Mouse (Mus musculus): ENCODE measurements around the gene Mtor. TPM values are rescaled to one million over a fixed set of nuclear protein-coding genes. Genes with fewer than 3 reads are reported as not detected.

The Mtor gene
- polyA plus RNA-seq, 2 experiments, result 18.0 to 18.5 TPM

DNA sequence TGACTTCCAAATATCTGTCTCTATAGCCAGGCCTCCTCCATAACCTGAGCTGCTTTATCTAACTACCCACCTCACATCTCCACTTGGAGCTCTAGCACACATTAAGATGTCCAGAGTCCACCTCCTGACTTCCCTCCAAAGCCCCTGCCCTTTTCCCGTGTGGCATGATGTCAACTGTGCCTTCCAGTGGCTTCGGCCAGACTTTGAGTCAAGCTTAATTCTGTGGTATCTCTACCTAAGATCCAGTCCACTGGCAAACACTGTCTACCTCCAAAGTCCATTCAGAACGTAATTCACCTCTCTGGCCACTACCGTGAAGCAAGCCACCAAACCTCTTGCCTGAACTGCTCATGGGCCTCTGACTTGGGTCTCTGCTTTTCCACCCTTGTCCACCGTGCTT lies 6.5 kb upstream of the Mtor start:
- no peaks in the 10 kb centered on the region for H3K27me3 ChIP-seq (ENCODE audit: control insufficient read depth, insufficient read depth, low read length)
- DNase-seq (ENCODE audit: low spot score) (no peak), ATAC-seq (ENCODE audit: low FRiP score, low read depth) (no peak)
- H3K27ac ChIP-seq (replicated peaks; ENCODE audit: low read depth, low read length), result no peak overlapping the region
- 91% methylated on average over 5 of the region's 5 CpGs for WGBS
- H3K9ac ChIP-seq (ENCODE audit: low read depth, low read length, severe bottlenecking), result no peak overlapping the region
- peaks cover 7% of the 10 kb centered on the region; the same call in 1 of the 2 replicates for H3K36me3 ChIP-seq (ENCODE audit: control insufficient read depth, insufficient read depth, low read length)
- no peak for TF ChIP-seq POLR2A (IDR thresholded peaks at IDR 0.05; ENCODE audit: borderline replicate concordance, extremely low read depth, insufficient read depth, insufficient read length)
- H3K4me2 ChIP-seq (replicated peaks; ENCODE audit: low read depth, low read length, severe bottlenecking), result no peak overlapping the region
- no peak overlapping the region for H3K4me3 ChIP-seq (replicated peaks; ENCODE audit: low read length)
- H3K9me3 ChIP-seq (ENCODE audit: control insufficient read depth, low read length), result no peaks in the 10 kb centered on the region
- H3K4me1 ChIP-seq (ENCODE audit: control insufficient read depth, insufficient read depth, low read length), result peaks cover 11% of the 10 kb centered on the region

DNA sequence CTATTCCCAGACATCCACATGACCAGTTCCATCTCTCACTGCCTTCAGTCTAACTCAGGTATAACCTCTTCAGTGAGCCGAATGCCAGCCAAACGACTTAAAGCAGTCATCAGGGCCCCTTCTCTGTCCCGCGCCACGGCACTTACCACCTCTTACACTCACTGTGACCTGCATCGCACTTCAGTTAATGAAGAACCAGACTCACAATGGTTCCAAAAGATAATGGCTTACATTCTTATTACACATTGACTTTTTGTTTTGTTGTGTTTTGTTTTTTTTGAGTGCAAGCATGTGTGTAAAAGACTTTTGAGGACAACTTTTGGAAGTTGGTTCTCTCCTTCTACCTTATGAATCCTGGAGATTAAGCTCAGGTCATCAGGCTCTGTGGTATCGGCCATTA lies 5.8 kb upstream of the Mtor start:
- no peak for TF ChIP-seq POLR2A (IDR thresholded peaks at IDR 0.05; ENCODE audit: borderline replicate concordance, extremely low read depth, insufficient read depth, insufficient read length)
- 89% methylated on average over 7 of the region's 7 CpGs for WGBS
- no peaks in the 10 kb centered on the region for H3K27me3 ChIP-seq (ENCODE audit: control insufficient read depth, insufficient read depth, low read length)
- H3K4me1 ChIP-seq (ENCODE audit: control insufficient read depth, insufficient read depth, low read length), result peaks cover 11% of the 10 kb centered on the region
- no peak overlapping the region for H3K9ac ChIP-seq (ENCODE audit: low read depth, low read length, severe bottlenecking)
- no peaks in the 10 kb centered on the region for H3K9me3 ChIP-seq (ENCODE audit: control insufficient read depth, low read length)
- DNase-seq (ENCODE audit: low spot score), result no peak
- H3K4me3 ChIP-seq (replicated peaks; ENCODE audit: low read length), result no peak overlapping the region
- H3K36me3 ChIP-seq (ENCODE audit: control insufficient read depth, insufficient read depth, low read length), result peaks cover 7% of the 10 kb centered on the region; the same call in 1 of the 2 replicates
- H3K27ac ChIP-seq (replicated peaks; ENCODE audit: low read depth, low read length), result no peak overlapping the region
- ATAC-seq (ENCODE audit: low FRiP score, low read depth), result no peak
- no peak overlapping the region for H3K4me2 ChIP-seq (replicated peaks; ENCODE audit: low read depth, low read length, severe bottlenecking)

DNA sequence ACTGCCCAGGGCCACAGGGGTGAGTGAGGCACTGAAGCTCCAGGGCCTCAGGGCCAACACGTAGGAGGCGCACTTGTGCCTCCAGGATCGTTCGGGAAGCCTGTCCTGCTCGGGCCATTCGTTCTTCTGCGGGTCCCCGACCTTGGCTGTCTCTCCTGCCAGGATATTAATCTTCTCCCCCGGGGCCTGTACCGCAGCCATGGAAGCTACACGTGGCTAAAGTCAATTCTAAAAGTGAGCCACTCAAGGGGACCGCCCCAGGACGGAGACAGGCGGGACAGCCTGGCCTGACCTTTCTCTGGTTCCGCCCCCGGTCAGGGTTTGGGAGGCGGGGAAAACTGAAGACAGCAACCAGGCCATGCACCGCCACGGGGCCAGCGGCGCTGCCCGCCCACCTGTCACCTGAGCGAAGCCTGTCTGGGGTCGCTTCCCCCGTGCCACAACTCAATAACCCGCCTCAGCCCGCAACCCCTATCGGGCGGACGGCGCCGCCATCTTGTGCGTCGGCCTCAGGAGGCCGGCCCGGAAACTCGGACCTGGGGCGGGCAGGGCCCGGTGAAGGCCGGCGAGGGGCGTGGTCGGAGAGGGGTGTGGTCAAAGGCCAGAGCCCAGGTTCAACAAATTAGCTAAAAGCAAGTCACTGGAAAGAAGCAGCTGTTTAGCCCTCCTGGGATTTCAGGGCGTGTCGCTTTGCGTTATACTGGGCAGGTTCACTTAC lies 4.0 kb upstream of the Mtor start, which contains the start of gene Ubiad1:
TSS of gene Ubiad1 (minus strand) at position 522 of the 718 bp plus-strand sequence.
- WGBS, result under 1% methylated on average over 44 of the region's 46 CpGs

DNA sequence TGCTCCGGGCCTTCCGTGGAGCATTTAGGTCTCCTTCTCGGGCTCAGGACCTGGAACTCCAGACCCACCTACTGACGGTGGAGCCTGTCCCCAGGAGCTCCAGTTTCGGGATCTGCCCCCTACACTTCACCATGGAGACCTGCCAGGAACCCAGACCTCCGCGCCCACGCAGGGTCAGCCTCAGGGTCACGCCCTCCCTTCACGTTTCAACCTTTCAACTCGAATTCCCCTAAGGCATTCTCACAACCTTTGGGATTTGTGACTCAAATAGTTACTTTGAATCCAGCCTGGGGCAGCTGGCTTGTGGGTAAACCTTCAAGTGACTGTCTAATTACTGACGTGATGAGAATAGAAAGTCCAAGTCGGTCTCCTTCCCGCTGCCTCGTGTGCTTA lies 438 bp downstream of the Mtor start:
- H3K27me3 ChIP-seq (ENCODE audit: control insufficient read depth, insufficient read depth, low read length), result no peaks in the 10 kb centered on the region
- H3K27ac ChIP-seq (replicated peaks; ENCODE audit: low read depth, low read length), result 0 out of 2 replicates have a peak overlapping the region, but pooled peaks have one; percentile 19
- peaks cover 15% of the 10 kb centered on the region for H3K4me1 ChIP-seq (ENCODE audit: control insufficient read depth, insufficient read depth, low read length)
- H3K4me2 ChIP-seq (replicated peaks; ENCODE audit: low read depth, low read length, severe bottlenecking), result peak overlapping the region; percentile 76
- no peak for DNase-seq (ENCODE audit: low spot score)
- no peaks in the 10 kb centered on the region for H3K9me3 ChIP-seq (ENCODE audit: control insufficient read depth, low read length)
- H3K9ac ChIP-seq (ENCODE audit: low read depth, low read length, severe bottlenecking), result peak overlapping the region; percentile 79
- H3K36me3 ChIP-seq (ENCODE audit: control insufficient read depth, insufficient read depth, low read length), result peaks cover 18% of the 10 kb centered on the region
- no peak for TF ChIP-seq POLR2A (IDR thresholded peaks at IDR 0.05; ENCODE audit: borderline replicate concordance, extremely low read depth, insufficient read depth, insufficient read length)
- 0% methylated on average over 11 of the region's 15 CpGs for WGBS
- ATAC-seq (ENCODE audit: low FRiP score, low read depth), result no peak
- H3K4me3 ChIP-seq (replicated peaks; ENCODE audit: low read length), result peak overlapping the region; percentile 91

More for the DNA sequence above, 4.0 kb upstream of the Mtor start, which contains the start of gene Ubiad1:
- DNase-seq (ENCODE audit: low spot score) (peak; percentile 70), ATAC-seq (ENCODE audit: low FRiP score, low read depth) (peak; percentile 65)
- peaks cover 15% of the 10 kb centered on the region for H3K4me1 ChIP-seq (ENCODE audit: control insufficient read depth, insufficient read depth, low read length)
- peaks cover 4% of the 10 kb centered on the region; the same call in 1 of the 2 replicates for H3K36me3 ChIP-seq (ENCODE audit: control insufficient read depth, insufficient read depth, low read length)
- H3K27ac ChIP-seq (replicated peaks; ENCODE audit: low read depth, low read length), result peak within 1 kb of the TSS; percentile 58; the same call in 1 of the 2 replicates
- peak within 1 kb of the TSS; percentile 79 for H3K4me2 ChIP-seq (replicated peaks; ENCODE audit: low read depth, low read length, severe bottlenecking)
- H3K9ac ChIP-seq (ENCODE audit: low read depth, low read length, severe bottlenecking), result peak within 1 kb of the TSS; percentile 73
- peak within 1 kb of the TSS; percentile 65 for H3K4me3 ChIP-seq (replicated peaks; ENCODE audit: low read length)
- peak; percentile 91; the same call in 1 of the 2 replicates for TF ChIP-seq POLR2A (IDR thresholded peaks at IDR 0.05; ENCODE audit: borderline replicate concordance, extremely low read depth, insufficient read depth, insufficient read length)
- no peaks in the 10 kb centered on the region for H3K27me3 ChIP-seq (ENCODE audit: control insufficient read depth, insufficient read depth, low read length)
- no peaks in the 10 kb centered on the region for H3K9me3 ChIP-seq (ENCODE audit: control insufficient read depth, low read length)

- Histone ChIP-seq H3K4me3 (replicated peaks; ENCODE audit: low read length) (no peak overlapping the region), H3K9me3 (ENCODE audit: control insufficient read depth, low read length) (no peaks in the 10 kb centered on the region), H3K4me2 (replicated peaks; ENCODE audit: low read depth, low read length, severe bottlenecking) (no peak overlapping the region), H3K36me3 (ENCODE audit: control insufficient read depth, insufficient read depth, low read length) (peaks cover 65% of the 10 kb centered on the region), H3K27me3 (ENCODE audit: control insufficient read depth, insufficient read depth, low read length) (no peaks in the 10 kb centered on the region), H3K27ac (replicated peaks; ENCODE audit: low read depth, low read length) (no peak overlapping the region), H3K4me1 (ENCODE audit: control insufficient read depth, insufficient read depth, low read length) (peaks cover 6% of the 10 kb centered on the region), H3K9ac (ENCODE audit: low read depth, low read length, severe bottlenecking) (no peak overlapping the region)
- DNase-seq (ENCODE audit: low spot score) (no peak), ATAC-seq (ENCODE audit: low FRiP score, low read depth) (no peak)
- TF ChIP-seq POLR2A (IDR thresholded peaks at IDR 0.05; ENCODE audit: borderline replicate concordance, extremely low read depth, insufficient read depth, insufficient read length), result no peak
- 90% methylated on average over 11 of the region's 11 CpGs for WGBS
Observed at GRCm38 (mm10) chr4:148453707-148454106, 5.3 kb downstream of the Mtor start.

Measured in limb, embryonic 14.5 days (tissue).